Mouse (Mus musculus): ENCODE data around the gene Ocm. TPM values are rescaled to one million over a fixed set of nuclear protein-coding genes. Genes with fewer than 3 reads are reported as not detected.

The Ocm gene
- polyA plus RNA-seq (2014; fragmentation: Illumina TruSeq; extraction: RNeasy Lipid Tissue Mini Kit (QIAGEN cat#74804); ENCODE audit: insufficient read depth, low read depth, low replicate concordance): not detected

DNA sequence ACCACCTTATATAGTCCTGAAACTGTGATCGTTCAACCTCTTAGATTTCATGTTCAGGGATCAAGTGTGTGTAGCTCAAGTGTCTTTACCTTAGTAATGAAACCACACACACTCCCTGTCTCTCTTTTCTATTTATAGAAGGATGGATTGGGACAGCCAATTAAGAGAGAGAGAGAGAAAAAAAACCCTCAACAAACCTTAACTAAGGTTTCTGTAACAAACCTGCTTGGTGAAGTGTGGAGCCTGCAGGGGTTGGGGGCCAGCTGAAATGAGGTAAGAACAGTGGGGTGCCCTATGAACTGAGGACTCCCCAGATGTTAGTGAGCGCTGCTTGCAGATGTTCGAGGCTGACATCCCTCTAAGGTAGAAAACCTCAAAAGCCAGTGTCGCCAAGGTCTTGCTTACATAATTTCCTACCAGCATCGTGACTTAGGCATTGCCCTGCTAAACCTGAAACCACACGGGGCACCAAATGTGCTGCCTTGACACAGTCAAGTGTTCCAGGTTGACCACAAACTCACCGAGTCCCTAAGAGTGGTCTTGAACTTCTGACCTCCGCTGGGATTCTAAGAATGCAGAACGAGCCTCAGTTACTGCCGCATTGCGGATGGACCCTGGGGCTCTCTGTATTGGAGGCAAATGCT is at the start of gene Ocm:
Ocm (minus strand) TSS at position 51 of the 644 bp plus-strand sequence.

DNA sequence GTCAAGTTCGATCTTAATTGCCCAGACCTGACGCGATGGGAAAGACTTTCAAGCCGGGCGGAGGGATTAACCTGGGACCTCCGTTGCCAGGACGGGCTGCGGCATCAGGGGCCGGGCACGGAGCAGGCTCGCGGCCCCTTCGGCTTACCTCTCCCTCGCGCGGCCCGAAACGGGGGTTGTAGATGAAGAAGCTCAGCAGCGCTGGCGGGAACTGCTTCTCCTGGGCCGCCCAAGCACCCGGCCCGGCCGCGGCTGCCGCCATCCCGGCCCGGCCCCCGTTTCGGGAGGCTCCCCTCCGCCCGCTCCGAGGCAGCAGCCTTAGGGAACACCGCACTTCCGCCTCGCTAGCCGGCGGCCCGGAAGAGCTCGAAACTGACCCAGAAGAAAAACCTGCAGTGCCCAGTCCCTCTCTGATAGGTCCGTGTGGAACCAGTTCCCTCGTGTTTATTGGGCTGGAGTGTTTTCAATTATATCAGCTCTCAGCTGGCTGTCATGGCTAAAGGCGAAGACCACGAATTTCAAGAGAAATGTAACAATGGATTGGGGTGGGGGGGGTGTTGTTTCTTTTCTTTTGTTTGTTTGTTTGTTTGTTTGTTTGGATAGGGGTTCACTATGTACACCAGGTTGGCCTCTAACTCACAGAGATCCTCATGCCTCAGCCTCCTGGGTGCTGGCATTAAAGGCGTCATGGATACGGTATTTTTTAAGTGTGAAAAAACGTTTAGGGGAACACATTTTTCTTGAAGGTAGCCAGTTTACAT is 11.7 kb downstream of the Ocm start, which contains the start of gene Ccz1:
Ccz1 (minus strand) TSS at position 327 of the 761 bp plus-strand sequence.

Other genes starting within 250 kb of the Ocm start
- 13.3 TPM for gene Eif2ak1, start 208.9 kb downstream of the Ocm start, polyA plus RNA-seq (2014; fragmentation: Illumina TruSeq; extraction: RNeasy Lipid Tissue Mini Kit (QIAGEN cat#74804); ENCODE audit: insufficient read depth, low read depth, low replicate concordance)
- gene Ankrd61, start 129.0 kb downstream of the Ocm start, polyA plus RNA-seq (2014; fragmentation: Illumina TruSeq; extraction: RNeasy Lipid Tissue Mini Kit (QIAGEN cat#74804); ENCODE audit: insufficient read depth, low read depth, low replicate concordance): not detected
- gene Aimp2, start 116.8 kb downstream of the Ocm start, polyA plus RNA-seq (2014; fragmentation: Illumina TruSeq; extraction: RNeasy Lipid Tissue Mini Kit (QIAGEN cat#74804); ENCODE audit: insufficient read depth, low read depth, low replicate concordance): 25.0 TPM
- 3.5 TPM for gene Pms2, start 116.7 kb downstream of the Ocm start, polyA plus RNA-seq (2014; fragmentation: Illumina TruSeq; extraction: RNeasy Lipid Tissue Mini Kit (QIAGEN cat#74804); ENCODE audit: insufficient read depth, low read depth, low replicate concordance)
- not detected for gene Gm42421, start 98.5 kb downstream of the Ocm start, polyA plus RNA-seq (2014; fragmentation: Illumina TruSeq; extraction: RNeasy Lipid Tissue Mini Kit (QIAGEN cat#74804); ENCODE audit: insufficient read depth, low read depth, low replicate concordance)
- gene Rsph10b, start 93.6 kb downstream of the Ocm start, polyA plus RNA-seq (2014; fragmentation: Illumina TruSeq; extraction: RNeasy Lipid Tissue Mini Kit (QIAGEN cat#74804); ENCODE audit: insufficient read depth, low read depth, low replicate concordance): 8.4 TPM
- gene Ccz1, start 11.8 kb downstream of the Ocm start, polyA plus RNA-seq (2014; fragmentation: Illumina TruSeq; extraction: RNeasy Lipid Tissue Mini Kit (QIAGEN cat#74804); ENCODE audit: insufficient read depth, low read depth, low replicate concordance): 53.8 TPM
- 6.6 TPM for gene Lmtk2, start 73.8 kb upstream of the Ocm start, polyA plus RNA-seq (2014; fragmentation: Illumina TruSeq; extraction: RNeasy Lipid Tissue Mini Kit (QIAGEN cat#74804); ENCODE audit: insufficient read depth, low read depth, low replicate concordance)
- gene Bhlha15, start 163.6 kb upstream of the Ocm start, polyA plus RNA-seq (2014; fragmentation: Illumina TruSeq; extraction: RNeasy Lipid Tissue Mini Kit (QIAGEN cat#74804); ENCODE audit: insufficient read depth, low read depth, low replicate concordance): 1.0 TPM
- gene Tecpr1, start 196.9 kb upstream of the Ocm start, polyA plus RNA-seq (2014; fragmentation: Illumina TruSeq; extraction: RNeasy Lipid Tissue Mini Kit (QIAGEN cat#74804); ENCODE audit: insufficient read depth, low read depth, low replicate concordance): 28.8 TPM
- 223 TPM for gene Bri3, start 217.8 kb upstream of the Ocm start, polyA plus RNA-seq (2014; fragmentation: Illumina TruSeq; extraction: RNeasy Lipid Tissue Mini Kit (QIAGEN cat#74804); ENCODE audit: insufficient read depth, low read depth, low replicate concordance)

Measured in lung, adult 10 weeks (tissue).